Mouse (Mus musculus) G1E (cell line): Measurements from ENCODE around the gene Thrap3.

ENCODE experiments used
- CTCF ChIP-seq: IDR thresholded peaks from 2 replicates; pipeline ENCODE4 v1.5.1; 2012; ENCODE audit warnings: low read depth, low read length, inconsistent platforms, mixed read lengths
- POLR2AphosphoS5 ChIP-seq: IDR thresholded peaks from 2 replicates; pipeline ENCODE4 v1.6.1; 2012; ENCODE audit warnings: low read depth, low read length, inconsistent platforms; ENCODE audit not compliant: insufficient replicate concordance

GRCm38 (mm10) chr4:126222631-126223030 is 20.1 kb upstream of the Thrap3 start:
- no peak for TF ChIP-seq CTCF
- TF ChIP-seq POLR2AphosphoS5 = no peak
